Mouse (Mus musculus) thymus, postnatal 10 days (tissue): ENCODE measurements around the gene L2hgdh.
A peak's percentile ranks its signal among the peaks of the same experiment; 100 is the strongest.

Source experiments
- DNase-seq, 2 experiments: peaks; one replicate each; pipeline ENCODE4 v3.0.0; 2021; ENCODE audit warnings: low spot score in 2 of 2

The L2hgdh gene

DNA sequence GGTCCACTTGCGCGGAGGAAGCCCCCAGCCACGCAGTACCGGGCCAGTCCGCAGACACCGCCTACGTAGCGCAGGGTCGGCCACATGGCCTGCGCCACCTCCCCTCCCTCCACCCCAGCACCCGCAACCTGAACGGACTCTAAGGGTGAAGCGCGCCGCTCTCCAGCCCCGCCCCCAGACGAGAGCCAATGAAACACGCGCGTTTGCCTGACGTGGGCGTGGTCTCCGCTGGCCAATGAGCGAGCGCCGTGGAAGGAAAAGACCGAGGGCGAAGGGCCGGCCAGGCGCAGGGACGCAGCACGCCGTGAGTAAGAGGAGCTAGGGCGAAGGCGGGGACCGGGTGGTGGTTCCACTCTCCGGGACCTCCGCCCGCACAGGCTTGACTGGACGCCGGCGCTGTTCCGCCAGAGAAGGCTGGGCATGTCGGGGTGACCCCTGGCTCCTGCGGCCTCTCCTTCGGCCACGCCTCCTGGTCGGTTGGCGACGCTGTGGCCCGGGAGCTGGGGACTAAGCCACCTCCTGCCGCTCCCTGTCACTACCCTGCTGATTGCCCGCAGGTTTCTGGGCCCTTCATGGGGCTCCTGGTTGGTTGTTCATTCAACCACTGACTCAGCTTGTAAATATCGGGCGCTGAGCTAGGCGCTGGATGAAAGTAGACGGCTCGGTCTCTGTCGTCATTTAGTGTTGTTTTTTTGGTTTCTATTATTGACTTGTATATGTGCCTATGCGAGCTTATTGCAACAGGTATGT is at the start of gene L2hgdh, which contains the start of gene Atp5s:
Gene L2hgdh (minus strand): TSS at position 163 of the 750 bp plus-strand sequence.
Gene Atp5s (plus strand): TSS at position 240 of the 750 bp plus-strand sequence.
- peak; percentile 90 to 93 for DNase-seq

DNA sequence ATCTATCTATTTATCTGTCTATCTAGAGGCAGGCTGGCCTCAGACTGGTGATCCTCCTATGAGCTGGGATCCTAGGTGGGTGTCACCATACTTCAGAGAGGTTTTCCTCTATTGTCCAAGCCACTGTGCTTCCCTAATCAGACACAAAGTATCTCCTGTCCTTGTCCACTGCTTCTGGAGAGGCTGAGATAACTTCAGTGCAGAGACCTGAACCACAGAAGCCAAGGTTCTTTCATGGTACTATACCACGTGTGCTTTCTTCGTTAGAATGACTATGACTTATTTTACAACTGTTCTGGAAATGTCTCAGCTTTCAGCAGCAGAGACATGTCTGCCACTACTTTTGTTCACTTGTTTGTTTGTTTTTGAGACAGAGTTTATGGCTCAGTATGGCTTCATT is 44.2 kb upstream of the L2hgdh start:
- DNase-seq, result no peak

DNA sequence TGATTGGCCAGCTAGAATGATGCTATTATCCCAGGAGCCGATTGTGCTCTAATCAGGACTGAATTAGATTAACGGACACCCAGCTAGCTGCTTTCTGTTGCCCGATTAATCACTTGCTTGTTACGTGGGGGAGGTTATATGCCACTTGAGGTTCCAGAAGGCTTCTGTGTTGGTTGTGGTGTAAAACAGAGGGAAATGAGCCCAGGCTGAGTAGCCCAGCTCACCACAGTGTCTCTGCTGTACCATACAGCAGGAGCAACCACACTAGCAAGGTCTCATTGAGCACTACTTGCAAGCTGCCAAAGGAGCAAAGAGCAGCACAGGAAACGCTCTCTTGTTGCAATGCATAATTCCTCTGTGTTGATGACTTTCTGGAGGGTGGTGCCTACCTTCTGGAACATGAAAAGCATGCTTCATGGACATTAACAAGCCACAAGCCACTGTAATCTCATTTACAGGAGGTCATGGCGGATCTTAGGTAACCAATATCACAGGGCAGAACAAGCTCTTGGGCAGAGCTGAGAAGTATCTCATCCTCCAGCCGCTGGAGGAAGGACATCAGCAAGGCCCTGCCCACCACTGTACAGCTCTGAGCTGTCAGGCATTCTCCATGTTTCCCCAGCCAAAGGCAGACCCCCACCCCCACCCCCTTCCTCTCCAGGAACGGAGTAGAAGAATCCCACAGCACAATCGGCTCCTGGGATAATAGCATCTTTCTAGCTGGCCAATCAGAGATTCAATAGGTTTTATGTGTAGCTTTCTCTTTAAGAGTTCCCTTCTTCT is 43.0 kb upstream of the L2hgdh start:
- no peak for DNase-seq

DNA sequence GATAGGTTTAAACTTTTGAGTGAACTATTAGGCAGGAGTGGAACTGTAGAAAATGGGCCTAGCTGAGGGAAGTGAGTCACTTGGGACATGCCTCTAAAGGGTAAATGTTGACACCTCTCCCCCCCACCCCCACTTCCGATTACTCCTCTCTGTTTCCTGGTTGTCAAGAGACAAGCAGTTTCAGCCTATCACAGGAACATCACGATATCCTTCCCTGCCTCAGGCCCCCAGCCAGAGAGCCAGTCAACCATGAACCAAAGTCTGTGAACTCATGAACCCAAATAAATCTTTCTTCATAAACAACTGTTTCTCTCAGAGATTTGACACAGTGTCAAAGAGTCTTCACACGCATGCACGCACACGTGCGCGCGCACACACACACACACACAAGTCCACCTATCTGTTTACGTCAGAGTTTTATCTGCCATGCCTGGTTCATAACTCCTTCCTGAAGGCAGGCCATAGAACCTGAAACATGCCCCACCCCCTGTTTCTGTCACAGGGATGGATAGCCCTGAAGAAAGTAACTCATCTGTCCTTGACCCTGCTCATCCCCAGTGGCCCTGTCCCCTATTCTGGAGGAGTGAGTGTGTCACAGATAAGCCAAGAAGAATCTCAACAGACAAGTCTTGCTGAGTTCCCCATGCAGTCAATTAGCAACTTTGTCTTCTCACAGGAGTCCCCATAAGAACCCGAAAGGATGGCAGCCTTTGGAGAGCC is 41.7 kb upstream of the L2hgdh start:
- DNase-seq, result no peak

DNA sequence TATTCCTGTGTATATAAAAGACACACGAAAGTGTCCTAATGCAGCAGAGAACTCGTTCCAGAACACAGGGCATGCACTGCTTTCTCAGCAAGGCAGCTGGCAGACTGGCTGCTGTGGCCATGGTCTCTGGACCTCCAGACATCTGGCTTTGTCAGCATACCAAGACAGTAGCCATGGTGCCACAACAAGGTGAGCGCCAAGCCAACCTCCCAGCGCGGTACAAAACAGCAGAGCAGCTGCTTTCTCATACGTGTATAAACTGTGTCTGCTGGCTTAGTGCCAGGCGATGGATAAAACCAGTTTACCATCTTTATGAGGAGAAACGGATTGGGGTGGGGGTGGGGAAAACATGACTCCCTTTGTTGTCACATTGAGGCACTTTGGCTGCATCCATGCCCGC is 40.9 kb upstream of the L2hgdh start:
- DNase-seq, result no peak

DNA sequence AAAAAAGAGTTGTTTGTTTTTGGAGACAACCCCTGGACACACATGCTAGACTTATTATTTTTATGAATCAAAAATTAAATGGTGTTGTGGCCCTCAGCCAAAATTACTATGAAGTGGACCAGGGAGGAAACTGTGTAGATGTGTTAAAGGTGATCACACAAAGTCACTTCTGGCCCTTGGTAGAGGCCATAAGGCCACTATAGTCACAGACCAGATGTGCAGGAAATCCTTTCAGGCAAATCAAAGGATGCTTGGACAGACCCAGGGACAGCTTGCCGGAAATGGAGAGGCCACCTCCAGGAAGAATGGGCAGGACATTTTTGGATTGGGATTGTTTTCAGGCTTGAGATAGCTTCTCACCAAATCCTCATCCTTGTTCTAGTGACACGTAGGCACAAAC is 36.9 kb upstream of the L2hgdh start:
- no peak for DNase-seq

DNA sequence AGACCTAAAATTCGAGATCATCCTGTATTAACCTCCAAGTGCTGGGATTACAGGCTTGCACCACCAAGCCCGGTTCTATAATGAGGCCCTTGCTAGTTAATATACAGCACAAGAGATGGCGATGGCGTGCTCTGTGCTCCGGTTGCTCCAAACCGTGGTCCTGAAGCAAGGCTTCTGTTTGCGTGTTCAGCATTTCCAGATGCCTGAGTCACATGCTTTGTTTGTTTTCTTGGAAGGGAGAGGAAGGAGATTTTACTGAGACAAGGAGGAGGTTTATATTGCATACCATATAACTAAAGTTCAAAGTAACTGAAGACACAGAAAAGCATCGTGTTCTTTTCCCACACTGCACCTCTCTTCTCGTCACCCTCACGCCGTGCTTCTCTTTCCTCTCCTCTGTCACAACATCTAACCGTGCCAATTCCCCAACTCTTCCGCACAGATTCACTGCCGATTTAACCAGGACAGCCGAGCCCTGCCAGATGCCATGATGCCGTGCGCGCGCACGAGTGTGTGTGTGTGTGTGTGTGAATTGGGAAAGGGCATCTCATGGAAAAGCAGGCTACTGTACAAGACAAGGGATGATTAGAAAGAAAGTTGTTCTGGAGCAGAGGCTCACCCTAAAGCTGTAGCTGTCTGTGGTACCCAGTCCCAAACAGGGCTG is 36.2 kb upstream of the L2hgdh start:
- no peak for DNase-seq

DNA sequence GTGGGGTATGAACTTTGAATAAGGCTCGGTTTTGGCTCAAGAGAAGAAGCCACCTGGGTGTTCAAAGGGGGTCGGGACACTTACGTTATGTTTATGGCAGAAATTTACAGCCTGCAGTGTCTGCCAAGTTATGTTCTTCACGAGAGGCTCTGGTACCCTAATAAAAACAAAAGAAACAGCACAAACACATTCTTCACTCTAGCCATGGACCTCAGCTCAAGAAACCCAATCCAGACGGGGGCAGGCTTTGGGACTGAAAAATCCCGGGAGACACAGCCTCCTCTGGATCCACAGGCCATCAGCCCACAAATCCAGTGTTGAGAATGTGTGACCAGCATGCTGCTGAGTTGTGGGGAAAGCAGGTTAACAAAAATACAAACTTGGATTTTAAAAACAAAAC is 35.3 kb upstream of the L2hgdh start:
- no peak for DNase-seq

DNA sequence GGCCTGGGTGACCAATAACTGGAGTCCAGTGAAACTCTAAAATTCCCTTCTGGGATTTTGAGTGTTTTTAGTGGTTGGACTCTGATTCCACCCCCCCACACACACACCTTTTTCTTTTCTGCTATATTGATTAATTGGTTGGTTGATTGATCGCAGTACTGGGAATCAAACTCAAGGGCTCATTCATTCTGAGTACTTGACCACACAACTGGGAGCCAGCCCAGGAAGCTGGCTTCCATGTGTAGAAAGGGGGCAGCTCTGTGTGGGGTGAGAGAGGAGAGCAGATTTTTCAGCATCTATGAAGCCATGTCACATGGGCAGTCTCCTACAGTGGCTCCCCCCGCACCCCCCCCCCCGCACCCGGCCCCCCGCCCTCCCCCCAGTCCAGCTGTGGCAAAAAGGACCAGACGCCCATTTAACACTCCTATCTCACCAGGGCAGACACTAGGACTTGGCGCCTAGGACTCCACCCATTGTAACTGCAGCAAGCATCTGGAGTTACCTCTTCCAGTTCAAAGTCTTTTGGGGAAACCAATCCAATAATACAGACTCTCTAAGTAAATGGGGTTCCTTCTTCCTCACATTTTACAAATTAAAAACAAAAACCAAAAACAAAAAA is 34.7 kb upstream of the L2hgdh start:
- DNase-seq, result no peak

DNA sequence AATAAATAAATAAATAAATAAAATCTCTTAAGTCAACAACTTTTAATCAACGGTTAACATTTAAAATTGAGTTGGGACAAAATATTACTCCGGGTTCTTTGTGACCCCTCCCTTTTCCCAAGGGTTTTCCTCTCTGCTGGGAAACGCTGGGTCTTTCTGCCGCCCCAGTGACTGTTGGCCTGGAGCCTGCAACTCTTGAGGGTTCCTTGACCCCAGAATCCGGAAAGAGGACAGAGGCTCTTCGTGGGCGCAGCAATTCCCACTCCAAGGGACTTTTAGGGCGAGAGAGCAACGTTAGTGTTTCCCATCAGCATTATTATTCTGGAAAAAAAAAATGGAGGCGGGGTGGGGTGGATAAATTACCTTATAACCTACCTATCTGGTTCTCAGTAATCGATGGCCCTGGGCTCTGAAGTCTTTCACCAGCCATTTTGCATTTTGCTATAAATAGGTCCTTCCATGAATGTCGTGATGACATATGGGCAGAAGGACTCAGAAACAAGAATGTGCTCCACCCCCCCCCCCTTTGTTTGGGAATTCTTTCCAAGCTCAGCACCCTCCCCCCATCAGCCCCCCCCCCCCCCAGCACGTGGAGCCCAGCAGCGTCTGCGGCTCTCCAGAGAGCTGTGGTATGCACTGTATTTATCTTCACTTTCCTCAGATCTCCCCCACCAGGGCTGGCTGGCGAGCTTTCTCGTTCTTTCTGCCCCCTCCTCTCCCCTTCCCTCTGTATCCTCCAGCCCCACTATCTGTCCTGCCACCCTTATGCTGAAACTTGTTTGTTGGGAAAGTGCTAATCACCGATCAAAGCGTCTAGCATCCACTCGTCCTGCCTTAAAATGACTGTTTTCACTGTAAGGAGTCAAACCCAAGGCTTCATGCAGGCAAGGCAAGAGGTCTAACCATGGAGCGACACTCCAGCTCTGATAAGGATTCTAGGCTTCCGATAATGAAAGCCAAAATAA is 33.8 kb upstream of the L2hgdh start:
- DNase-seq, result no peak

DNA sequence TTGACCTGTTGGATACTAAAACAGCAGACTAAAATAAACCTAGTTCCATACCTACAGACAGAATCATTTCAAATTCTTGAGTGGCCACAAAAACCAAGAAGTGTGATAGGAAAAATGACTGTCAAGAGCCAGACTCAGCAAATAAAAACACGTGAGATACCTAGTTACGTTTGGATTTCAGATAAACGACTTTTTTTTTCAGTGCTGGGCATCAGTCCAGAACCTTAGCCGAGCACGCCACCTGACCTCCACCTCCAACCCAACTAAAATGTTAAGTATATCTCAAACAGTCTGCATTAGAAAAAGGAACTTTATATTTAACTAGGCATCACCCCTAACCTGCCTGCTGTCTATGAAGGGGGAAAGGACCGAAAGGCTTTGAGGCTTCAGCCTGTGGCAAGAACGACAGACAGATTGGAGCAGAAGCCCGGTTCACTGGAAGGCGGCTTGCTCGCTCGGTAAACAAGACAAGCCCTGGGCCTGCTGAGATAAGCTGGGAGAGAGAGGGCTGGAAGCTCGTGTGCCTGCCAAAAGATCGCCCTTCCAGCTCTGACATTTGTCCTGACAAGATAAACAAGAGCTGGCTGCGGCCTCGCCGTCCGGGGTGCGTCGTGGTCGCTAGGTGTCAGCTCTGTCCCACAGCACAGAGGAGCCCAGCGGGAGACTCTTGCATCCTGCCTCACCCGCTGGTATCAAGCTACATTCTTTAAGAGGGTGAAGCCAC is 32.9 kb upstream of the L2hgdh start:
- DNase-seq, result peak; percentile 59 to 74

DNA sequence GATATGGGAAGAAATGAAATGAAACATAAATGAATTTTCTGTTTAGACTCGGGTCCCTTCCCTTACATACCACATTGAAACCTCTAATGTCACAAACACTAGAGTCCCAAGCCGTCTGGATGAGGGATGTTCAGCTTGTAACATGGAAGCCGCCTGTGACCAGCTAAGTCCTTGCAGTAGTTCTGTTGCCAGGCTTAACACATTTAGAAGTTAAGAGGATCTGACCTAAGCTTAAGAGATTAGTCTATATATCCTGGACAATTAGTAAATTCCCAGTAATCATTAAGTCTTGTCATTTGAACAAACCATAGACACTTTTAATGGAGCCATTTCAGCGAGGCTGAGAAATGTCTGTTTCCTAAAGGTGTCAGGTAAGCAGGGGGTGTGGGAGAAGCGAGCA is 31.3 kb upstream of the L2hgdh start:
- no peak for DNase-seq

DNA sequence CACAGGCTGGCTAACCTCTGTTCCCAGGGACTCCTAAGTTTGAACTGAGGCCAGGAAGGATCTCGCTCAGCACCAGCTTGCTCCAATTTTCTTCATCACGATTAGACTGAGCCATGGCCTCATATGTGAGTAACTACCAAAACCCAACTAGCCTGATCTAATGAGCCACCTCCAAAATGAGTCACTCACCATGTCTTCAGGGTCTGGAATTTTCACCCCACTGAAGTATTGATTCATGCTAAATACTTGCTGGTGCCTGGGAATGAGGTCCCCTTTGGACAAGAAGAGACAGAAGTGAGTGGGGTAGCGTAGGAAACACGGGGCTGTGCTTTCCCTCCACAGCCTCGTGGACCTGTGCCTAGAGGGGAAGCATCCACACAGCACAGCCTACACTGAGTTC is 29.3 kb upstream of the L2hgdh start:
- no peak for DNase-seq

DNA sequence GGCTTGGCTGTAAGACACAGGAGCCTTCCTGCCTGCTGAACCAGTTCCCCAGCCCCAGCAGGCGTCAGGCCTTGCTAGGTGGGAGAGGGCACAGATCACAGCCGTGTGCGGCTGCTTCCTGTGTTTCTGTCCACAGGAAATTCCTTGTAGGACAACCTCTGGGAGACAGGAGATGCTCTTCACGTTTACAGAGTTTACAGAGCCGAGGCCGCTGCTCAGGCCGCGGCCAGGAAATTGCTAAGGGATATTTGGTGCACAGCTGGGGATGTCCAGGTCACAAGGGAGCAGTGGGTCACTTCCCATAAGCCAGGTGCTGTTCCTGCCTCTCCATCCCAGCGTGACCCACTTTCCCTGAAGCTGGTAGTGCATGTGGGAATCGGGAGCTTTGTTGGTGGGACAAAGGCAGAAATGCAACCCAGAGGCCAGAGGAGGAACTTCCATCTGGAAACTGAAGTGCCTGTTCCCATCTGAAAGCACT is 27.2 kb upstream of the L2hgdh start:
- DNase-seq, result no peak

DNA sequence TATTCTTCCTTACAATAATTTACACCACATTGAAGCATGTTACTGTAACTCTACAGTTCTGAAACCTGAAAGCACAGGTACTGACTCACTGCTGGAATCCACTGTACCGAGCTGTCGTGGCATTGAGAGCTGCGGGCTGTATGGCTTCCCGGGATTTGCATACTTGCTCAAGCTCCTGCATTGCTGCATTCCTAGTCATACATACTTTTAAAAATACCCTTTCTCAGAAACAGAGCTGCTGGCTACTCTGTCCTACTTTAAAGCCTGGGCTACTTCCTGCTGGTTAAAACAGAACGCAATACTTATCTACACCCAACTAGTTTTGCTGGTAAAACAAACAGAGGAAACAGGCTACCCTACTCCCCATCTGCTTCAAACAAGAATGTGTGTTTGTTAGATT is 19.5 kb upstream of the L2hgdh start:
- DNase-seq, result no peak

DNA sequence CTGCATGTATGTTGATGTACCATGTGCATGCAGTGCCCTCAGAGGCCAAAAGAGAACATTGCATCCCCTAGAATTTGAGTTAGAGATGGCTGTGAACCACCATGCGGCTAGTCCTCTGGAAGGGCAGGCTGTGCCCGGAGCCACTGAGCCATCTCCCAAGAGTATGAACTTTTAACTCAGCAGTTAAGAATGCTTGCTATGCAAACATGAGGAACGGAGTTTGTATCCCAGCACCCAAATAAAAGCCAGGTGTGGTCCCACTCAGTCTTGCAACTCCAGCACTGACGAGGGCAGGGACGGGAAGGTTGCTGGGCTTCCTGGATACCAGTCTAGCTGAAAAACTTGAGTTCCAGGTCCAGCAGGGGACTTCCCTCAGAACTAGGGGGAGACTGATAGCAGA is 17.3 kb upstream of the L2hgdh start:
- no peak for DNase-seq

DNA sequence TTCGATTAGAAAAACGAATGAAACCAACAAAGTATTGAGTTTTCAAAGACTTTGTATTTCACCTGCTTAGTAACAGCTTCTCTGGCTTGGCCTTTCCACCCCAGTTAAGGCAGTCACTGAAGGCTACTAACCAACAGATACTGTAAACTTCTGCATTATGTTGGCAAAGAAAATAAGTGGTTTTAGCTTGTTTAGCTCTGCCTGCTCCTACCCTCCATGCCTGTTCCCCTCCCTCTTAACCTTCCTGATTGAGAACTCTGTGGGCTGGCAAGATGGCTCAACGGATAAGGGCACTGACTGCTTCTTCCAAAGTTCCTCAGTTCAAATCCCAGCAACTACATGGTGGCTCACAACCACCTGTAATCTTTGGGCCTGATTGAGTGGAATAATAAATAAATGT is 9.2 kb upstream of the L2hgdh start:
- DNase-seq, result no peak

DNA sequence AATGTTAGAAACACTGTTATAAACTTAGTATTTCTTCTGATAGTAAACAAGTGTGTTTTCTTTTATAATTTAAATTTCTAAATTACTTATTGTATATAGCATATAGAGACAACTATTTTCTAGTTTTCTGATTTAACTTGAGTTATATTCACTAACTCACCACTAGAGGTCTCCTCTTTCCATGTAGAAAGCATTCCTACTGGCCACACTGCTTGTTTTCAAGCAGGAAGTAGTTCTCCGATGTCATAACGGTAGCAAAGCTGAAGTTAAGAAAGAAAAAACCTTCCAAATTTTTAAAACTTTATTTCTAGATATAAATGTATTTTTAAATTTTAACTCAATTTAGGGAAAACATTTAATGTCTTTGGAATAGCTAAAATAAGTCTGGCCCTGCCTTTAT is 8.8 kb upstream of the L2hgdh start:
- peak in 1 of 2 experiments; percentile 38 for DNase-seq

DNA sequence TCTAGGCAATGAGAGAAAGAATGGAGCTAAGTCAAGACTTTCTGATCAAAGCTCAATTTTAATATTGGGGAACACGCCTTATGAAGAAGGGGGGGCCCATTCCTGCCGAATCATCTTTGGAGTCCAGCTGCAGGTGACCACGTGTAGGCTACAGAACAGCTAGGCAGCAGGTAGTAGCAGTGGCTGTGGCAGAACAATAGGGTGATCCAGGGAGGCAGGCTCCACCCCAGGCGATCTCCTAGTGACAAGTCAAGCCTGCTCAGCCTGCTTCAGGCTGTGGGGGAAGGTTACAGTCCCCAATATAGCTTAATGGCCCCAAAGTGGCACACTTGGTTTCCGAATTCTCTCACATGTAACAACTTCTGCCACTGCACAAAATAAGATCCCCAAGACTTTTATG is 7.5 kb upstream of the L2hgdh start:
- no peak for DNase-seq

DNA sequence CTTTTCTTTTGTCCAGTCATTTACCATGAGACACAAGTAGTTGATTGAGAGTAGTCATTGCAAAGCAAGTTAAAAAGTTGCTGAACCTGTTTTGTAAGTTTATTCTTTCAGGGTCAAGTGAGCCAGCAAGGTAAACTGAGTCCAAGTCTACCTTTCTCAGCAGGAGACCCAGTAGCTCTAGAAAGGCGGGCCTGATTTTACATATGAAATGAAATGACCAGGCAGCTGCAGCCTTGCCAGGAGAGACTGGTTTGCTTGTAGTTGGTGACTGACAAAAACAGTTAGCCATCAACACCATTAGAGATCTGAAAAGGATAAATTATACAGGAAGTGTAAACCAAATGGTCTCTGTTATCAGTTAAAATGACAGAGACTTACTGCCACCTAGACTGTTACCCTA is 5.6 kb upstream of the L2hgdh start:
- DNase-seq, result no peak
